Mouse (Mus musculus): ENCODE data around the gene Xrra1. TPM values are rescaled to one million over a fixed set of nuclear protein-coding genes. Genes with fewer than 3 reads are reported as not detected.
"Not testable (repeated sequence)": the region's sequence is repeated elsewhere in the genome, so short reads cannot be mapped to it uniquely, and the experiment has no call there.

Xrra1 gene
- polyA plus RNA-seq (2014; fragmentation: Nextera tagmentation; extraction: Ambion mirVana): 0.67 and 0.84 TPM in 2 replicates

DNA sequence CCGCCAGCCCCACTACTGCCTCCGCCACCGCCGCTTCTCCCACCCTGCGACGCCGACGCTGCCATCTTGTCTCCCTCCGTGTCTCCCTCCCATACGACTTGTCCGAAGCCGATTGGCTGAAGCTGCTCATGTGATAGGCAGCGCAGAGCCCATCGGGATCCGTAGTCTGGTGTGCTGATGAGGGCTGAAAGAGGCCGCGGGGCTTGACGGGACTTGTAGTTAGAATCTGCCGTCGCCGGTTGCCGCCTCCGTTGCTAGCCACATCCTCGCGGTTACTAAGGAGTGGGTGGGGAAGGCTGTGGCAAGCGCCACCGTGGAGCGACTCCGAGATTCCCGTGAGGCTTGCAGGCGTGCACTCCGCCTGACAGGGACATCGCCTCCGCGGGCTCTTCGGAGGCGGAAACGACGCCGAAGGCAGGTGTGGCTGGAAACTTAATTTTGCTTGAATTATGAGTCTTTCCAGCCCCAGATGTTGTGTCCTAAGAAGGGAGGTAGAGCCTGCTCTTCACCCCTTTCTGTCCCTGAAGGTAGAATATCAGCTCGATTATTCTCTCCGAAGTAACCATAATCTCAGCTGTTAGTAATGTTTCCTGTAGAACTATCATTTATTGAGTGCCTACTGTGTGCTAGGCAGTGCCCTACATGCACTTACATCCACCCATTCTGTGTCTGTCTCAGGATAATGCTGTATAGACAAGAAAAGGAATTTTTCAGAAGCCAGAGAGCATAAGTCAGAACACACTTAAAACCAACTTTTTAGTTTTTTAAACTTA, at the start of gene Xrra1:
Gene Xrra1, plus strand, starts transcription at position 304 of the 773 bp plus-strand sequence.
- H3K9ac ChIP-seq (replicated peaks; ENCODE audit: low read depth, low read length): peak within 1 kb of the TSS; percentile 76
- peak within 1 kb of the TSS; percentile 65 for H3K4me3 ChIP-seq (ENCODE audit: low read depth, low read length)
- H3K4me2 ChIP-seq (ENCODE audit: low read depth, low read length): peak within 1 kb of the TSS; percentile 67
- H3K9me3 ChIP-seq (ENCODE audit: control insufficient read depth, low read length): no peaks in the 10 kb centered on the region
- ATAC-seq (ENCODE audit: low read depth): peak; percentile 99
- no peaks in the 10 kb centered on the region for H3K27me3 ChIP-seq (ENCODE audit: control insufficient read depth, insufficient read depth, low read length)
- peaks cover 11% of the 10 kb centered on the region for H3K4me1 ChIP-seq (ENCODE audit: control insufficient read depth, insufficient read depth, low read length)
- peak within 1 kb of the TSS; percentile 75 for H3K27ac ChIP-seq (ENCODE audit: low read depth, low read length)
- WGBS: under 1% methylated on average over 42 of the region's 42 CpGs
- 0 out of 2 replicates have a peak, but pooled peaks cover 6% of the 10 kb centered on the region for H3K36me3 ChIP-seq (ENCODE audit: control insufficient read depth, insufficient read depth, low read length)

- Histone ChIP-seq H3K9ac (replicated peaks; ENCODE audit: low read depth, low read length) (no peak overlapping the region), H3K4me3 (ENCODE audit: low read depth, low read length) (no peak overlapping the region), H3K36me3 (ENCODE audit: control insufficient read depth, insufficient read depth, low read length) (no peaks in the 10 kb centered on the region), H3K4me2 (ENCODE audit: low read depth, low read length) (no peak overlapping the region), H3K27ac (ENCODE audit: low read depth, low read length) (no peak overlapping the region), H3K4me1 (ENCODE audit: control insufficient read depth, insufficient read depth, low read length) (no peaks in the 10 kb centered on the region), H3K27me3 (ENCODE audit: control insufficient read depth, insufficient read depth, low read length) (no peaks in the 10 kb centered on the region), H3K9me3 (ENCODE audit: control insufficient read depth, low read length) (no peaks in the 10 kb centered on the region)
- 92% methylated on average over 2 of the region's 2 CpGs for WGBS
- ATAC-seq (ENCODE audit: low read depth): no peak
These were observed 48.1 kb upstream of the Xrra1 start for GRCm38 (mm10) chr7:99810814-99811213.

GRCm38 (mm10) chr7:99811661-99812060, 47.3 kb upstream of the Xrra1 start:
- Histone ChIP-seq H3K4me2 (ENCODE audit: low read depth, low read length) (no peak overlapping the region), H3K9ac (replicated peaks; ENCODE audit: low read depth, low read length) (no peak overlapping the region), H3K4me3 (ENCODE audit: low read depth, low read length) (no peak overlapping the region), H3K4me1 (ENCODE audit: control insufficient read depth, insufficient read depth, low read length) (no peaks in the 10 kb centered on the region), H3K9me3 (ENCODE audit: control insufficient read depth, low read length) (no peaks in the 10 kb centered on the region), H3K27me3 (ENCODE audit: control insufficient read depth, insufficient read depth, low read length) (no peaks in the 10 kb centered on the region), H3K27ac (ENCODE audit: low read depth, low read length) (no peak overlapping the region), H3K36me3 (ENCODE audit: control insufficient read depth, insufficient read depth, low read length) (no peaks in the 10 kb centered on the region)
- no peak for ATAC-seq (ENCODE audit: low read depth)
- 90% methylated on average over 4 of the region's 4 CpGs for WGBS

- Histone ChIP-seq H3K27ac (ENCODE audit: low read depth, low read length) (no peak overlapping the region), H3K9ac (replicated peaks; ENCODE audit: low read depth, low read length) (no peak overlapping the region), H3K4me3 (ENCODE audit: low read depth, low read length) (no peak overlapping the region), H3K4me1 (ENCODE audit: control insufficient read depth, insufficient read depth, low read length) (no peaks in the 10 kb centered on the region), H3K4me2 (ENCODE audit: low read depth, low read length) (no peak overlapping the region), H3K36me3 (ENCODE audit: control insufficient read depth, insufficient read depth, low read length) (no peaks in the 10 kb centered on the region), H3K27me3 (ENCODE audit: control insufficient read depth, insufficient read depth, low read length) (no peaks in the 10 kb centered on the region), H3K9me3 (ENCODE audit: control insufficient read depth, low read length) (no peaks in the 10 kb centered on the region)
- WGBS: 91% methylated on average over 11 of the region's 11 CpGs
- no peak for ATAC-seq (ENCODE audit: low read depth)
These were observed 45.5 kb upstream of the Xrra1 start for GRCm38 (mm10) chr7:99813394-99813793.

DNA sequence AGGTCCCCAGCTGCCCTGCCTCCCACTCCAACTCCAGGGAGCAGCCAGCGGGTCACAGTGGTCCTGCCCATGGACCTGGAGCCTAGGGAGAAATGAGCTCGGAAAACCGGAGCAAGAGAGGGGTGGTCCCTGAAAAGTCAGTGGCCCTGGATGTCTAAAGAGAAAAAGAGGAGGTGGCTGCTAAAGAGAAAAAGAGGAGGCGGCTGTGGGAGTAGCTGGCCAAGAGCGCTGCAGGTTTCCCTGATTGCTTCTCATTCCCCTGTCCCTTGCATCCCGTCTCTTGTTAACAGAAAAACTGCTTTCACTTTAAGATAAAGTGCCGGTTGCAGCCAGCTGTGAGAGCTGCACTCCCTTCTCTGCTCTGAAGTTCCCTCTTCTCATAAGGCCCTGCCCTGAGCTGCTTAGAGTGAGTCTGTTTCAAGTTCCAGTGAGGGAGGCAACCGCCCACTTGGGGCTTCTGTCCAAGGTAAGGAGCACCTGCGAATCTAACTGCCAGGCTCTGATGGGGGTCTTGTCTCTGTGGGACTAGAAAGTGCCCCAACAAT, 40.7 kb upstream of the Xrra1 start:
- ATAC-seq (ENCODE audit: low read depth); H3K4me2 ChIP-seq (ENCODE audit: low read depth, low read length); H3K4me3 ChIP-seq (ENCODE audit: low read depth, low read length); H3K27me3 ChIP-seq (ENCODE audit: control insufficient read depth, insufficient read depth, low read length); H3K9ac ChIP-seq (replicated peaks; ENCODE audit: low read depth, low read length); H3K9me3 ChIP-seq (ENCODE audit: control insufficient read depth, low read length); H3K4me1 ChIP-seq (ENCODE audit: control insufficient read depth, insufficient read depth, low read length); H3K27ac ChIP-seq (ENCODE audit: low read depth, low read length); H3K36me3 ChIP-seq (ENCODE audit: control insufficient read depth, insufficient read depth, low read length): not testable (repeated sequence)
- 18% methylated on average over 9 of the region's 9 CpGs for WGBS

DNA sequence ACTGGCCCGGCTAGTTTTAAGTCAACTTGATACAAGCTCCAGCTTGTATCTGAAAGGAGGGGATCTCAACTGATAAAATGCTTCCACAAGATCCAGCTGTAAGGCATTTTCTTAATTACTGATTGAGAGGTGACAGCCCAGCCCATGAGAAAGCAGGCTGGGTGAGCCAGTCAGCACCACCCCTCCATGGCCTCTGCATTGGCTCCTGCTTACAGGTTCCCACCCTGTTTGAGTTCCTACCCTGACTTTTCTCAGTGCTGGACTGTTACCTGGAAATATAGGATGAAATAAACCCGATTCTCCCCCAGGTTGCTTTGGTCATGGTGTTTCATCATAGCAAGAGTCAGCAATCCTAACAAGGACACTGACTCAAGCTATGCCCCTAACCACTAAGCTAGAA, 37.0 kb upstream of the Xrra1 start:
- Histone ChIP-seq H3K9me3 (ENCODE audit: control insufficient read depth, low read length) (no peaks in the 10 kb centered on the region), H3K4me3 (ENCODE audit: low read depth, low read length) (no peak overlapping the region), H3K4me2 (ENCODE audit: low read depth, low read length) (no peak overlapping the region), H3K36me3 (ENCODE audit: control insufficient read depth, insufficient read depth, low read length) (no peaks in the 10 kb centered on the region), H3K27ac (ENCODE audit: low read depth, low read length) (no peak overlapping the region), H3K4me1 (ENCODE audit: control insufficient read depth, insufficient read depth, low read length) (no peaks in the 10 kb centered on the region), H3K27me3 (ENCODE audit: control insufficient read depth, insufficient read depth, low read length) (no peaks in the 10 kb centered on the region), H3K9ac (replicated peaks; ENCODE audit: low read depth, low read length) (no peak overlapping the region)
- ATAC-seq (ENCODE audit: low read depth): no peak
- 88% methylated on average over 2 of the region's 2 CpGs for WGBS

DNA sequence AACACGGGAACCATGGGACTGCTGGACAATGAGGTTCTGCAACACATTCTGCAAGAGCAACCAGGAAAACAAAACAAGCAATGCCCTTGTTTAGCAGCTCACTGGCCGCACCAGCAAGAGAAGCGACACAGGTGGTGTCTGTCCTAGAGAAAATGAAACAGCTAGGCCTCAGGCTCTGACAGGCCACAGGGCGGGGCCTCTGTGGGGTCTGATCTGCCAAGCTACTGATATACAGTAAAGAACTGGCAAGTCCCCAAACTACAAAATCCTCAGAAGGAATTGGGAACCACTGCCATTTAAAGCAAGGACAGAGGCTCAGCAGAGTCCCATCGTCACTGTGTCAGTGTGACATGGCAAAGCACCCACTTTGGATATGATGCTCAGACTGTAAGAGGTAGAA, 36.5 kb upstream of the Xrra1 start:
- H3K9ac ChIP-seq (replicated peaks; ENCODE audit: low read depth, low read length): no peak overlapping the region
- no peak for ATAC-seq (ENCODE audit: low read depth)
- no peak overlapping the region for H3K27ac ChIP-seq (ENCODE audit: low read depth, low read length)
- whole genome bisulfite sequencing: 86% methylated on average over 5 of the region's 5 CpGs
- H3K27me3 ChIP-seq (ENCODE audit: control insufficient read depth, insufficient read depth, low read length): no peaks in the 10 kb centered on the region
- H3K4me3 ChIP-seq (ENCODE audit: low read depth, low read length): no peak overlapping the region
- H3K36me3 ChIP-seq (ENCODE audit: control insufficient read depth, insufficient read depth, low read length): no peaks in the 10 kb centered on the region
- H3K9me3 ChIP-seq (ENCODE audit: control insufficient read depth, low read length): no peaks in the 10 kb centered on the region
- H3K4me2 ChIP-seq (ENCODE audit: low read depth, low read length): no peak overlapping the region
- no peaks in the 10 kb centered on the region for H3K4me1 ChIP-seq (ENCODE audit: control insufficient read depth, insufficient read depth, low read length)

DNA sequence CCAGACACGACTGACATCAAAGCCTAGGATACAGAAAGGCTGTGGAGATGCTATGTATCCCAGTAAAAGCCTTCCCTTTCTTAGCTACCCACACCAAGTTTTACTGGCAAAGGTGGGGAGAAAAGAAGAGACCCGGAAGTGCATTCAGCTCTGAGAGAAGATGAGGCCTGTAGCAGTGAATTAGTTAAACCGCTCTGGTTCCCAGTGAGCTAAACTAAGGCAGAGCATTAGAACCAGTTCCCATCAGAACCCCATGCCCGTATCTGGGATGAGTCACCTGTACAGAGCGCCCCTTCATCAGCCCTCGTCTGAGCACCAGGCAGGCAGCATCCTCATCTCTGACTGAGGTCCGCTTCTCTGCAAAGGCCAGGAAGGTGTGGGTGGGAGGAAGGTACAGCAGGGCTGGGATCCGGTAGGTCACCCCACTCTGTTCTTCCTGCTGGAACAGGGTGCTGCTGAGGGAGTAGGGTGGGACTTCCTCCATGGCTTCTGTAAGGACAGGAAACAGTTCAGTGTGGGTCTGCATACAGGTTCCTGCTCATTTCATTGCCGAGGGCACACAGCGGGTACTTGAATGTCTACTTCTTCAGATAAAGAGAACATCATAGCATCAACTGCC, 35.8 kb upstream of the Xrra1 start:
- WGBS: 90% methylated on average over 10 of the region's 10 CpGs
- H3K9me3 ChIP-seq (ENCODE audit: control insufficient read depth, low read length): no peaks in the 10 kb centered on the region
- no peak for ATAC-seq (ENCODE audit: low read depth)
- H3K27me3 ChIP-seq (ENCODE audit: control insufficient read depth, insufficient read depth, low read length): no peaks in the 10 kb centered on the region
- H3K9ac ChIP-seq (replicated peaks; ENCODE audit: low read depth, low read length): no peak overlapping the region
- 0 out of 2 replicates have a peak, but pooled peaks cover under 1% of the 10 kb centered on the region for H3K4me1 ChIP-seq (ENCODE audit: control insufficient read depth, insufficient read depth, low read length)
- H3K4me2 ChIP-seq (ENCODE audit: low read depth, low read length): no peak overlapping the region
- H3K27ac ChIP-seq (ENCODE audit: low read depth, low read length): no peak overlapping the region
- H3K4me3 ChIP-seq (ENCODE audit: low read depth, low read length): no peak overlapping the region
- H3K36me3 ChIP-seq (ENCODE audit: control insufficient read depth, insufficient read depth, low read length): no peaks in the 10 kb centered on the region

Data from neural tube, embryonic 14.5 days (tissue).